Mouse (Mus musculus): ENCODE measurements around the gene Hba-x. TPM values are rescaled to one million over a fixed set of nuclear protein-coding genes. Genes with fewer than 3 reads are reported as not detected.

Gene Hba-x
- polyA plus RNA-seq, 1 experiment from 2014 or later: 2,528 TPM

DNA sequence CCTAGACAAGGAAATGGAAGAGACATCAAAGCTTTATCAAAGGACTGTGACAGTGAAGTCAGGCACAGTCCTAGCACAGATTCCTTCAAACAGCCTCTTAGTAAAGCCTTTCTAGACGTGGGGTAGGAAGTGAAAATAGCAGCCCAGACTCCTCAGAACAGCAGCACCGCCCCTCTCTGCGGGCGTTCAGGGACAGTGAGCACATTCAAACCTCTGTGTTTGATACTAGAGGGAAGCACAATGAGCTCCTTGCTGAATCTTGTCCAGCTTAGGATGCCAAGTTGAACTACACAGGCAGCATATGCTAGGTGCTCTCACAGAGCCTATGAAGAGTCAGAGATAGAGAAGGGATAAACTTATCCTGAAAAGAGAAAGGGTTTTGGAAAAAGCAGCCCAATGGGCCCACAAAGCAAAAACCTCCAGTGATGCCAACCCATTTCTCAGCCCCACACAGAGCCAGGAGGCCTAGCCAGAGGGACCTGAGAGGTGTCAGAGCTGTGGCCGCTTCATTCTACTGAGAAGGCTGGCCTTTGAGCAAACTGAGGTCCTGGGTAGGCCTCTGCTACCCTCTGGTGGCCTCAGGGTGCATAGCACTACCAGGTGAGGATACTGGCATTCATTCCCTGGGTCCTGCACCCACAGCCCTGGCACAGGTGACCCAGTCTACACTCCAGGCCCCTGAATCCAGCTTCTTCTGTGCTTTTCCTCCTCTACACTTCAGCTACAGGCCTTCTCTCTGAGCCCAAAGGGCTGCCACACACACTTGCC lies 37.9 kb upstream of the Hba-x start:
- Histone ChIP-seq H3K4me1 (no peaks in the 10 kb centered on the region), H3K27me3 (ENCODE audit: low read depth, poor library complexity, severe bottlenecking) (no peaks in the 10 kb centered on the region), H3K9me3 (replicated peaks) (no peaks in the 10 kb centered on the region), H3K4me3 (no peak overlapping the region), H3K27ac (no peak overlapping the region), H3K36me3 (peaks cover 95% of the 10 kb centered on the region)
- peak; percentile 73 for DNase-seq (ENCODE audit: low spot score)
- 65% methylated on average over 5 of the region's 5 CpGs for WGBS

DNA sequence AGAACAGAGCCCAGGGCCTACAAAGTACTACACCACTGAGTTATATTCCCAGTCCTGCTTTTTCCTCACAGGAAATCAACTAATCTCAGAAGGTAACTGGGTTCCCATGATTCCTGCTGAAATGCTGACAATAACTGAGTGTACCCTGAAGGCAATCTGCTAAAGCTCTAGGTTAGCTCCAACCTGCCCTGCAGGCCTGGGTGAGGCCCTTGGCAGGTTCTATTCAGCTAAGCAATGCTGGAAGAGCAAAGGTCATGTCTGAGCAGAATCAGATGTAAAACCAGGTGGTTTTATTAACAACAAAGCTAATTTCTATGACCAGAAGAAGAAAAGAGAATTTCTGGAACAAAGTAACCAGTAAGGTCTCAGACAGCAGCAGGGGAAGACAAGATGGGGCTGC lies 34.8 kb upstream of the Hba-x start:
- Histone ChIP-seq H3K27me3 (ENCODE audit: low read depth, poor library complexity, severe bottlenecking) (no peaks in the 10 kb centered on the region), H3K9me3 (replicated peaks) (no peaks in the 10 kb centered on the region), H3K27ac (no peak overlapping the region), H3K36me3 (peaks cover 90% of the 10 kb centered on the region), H3K4me1 (no peaks in the 10 kb centered on the region), H3K4me3 (no peak overlapping the region)
- no peak for DNase-seq (ENCODE audit: low spot score)

DNA sequence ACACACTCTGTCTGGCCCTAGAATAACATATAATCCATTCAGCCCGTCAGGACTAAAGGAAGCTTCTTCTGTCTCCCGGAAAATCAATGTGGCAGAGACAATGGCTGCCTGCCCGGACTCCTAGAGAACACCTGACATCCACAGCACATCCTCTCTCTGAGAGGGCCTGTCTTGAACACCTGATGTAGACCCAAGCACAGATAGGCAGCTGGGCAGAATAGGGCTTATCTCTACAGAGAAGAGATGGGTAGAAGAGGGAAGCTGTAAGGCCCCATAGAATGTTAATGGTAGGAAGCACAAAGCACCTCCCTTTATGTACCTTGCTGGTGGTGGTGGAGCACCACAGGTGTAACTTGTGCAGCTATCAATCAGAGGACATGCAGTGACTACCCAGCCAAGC lies 34.0 kb upstream of the Hba-x start:
- 95% methylated on average over 3 of the region's 3 CpGs for WGBS
- H3K4me1 ChIP-seq: no peaks in the 10 kb centered on the region
- no peak overlapping the region for H3K27ac ChIP-seq
- H3K36me3 ChIP-seq: peaks cover 90% of the 10 kb centered on the region
- no peaks in the 10 kb centered on the region for H3K9me3 ChIP-seq (replicated peaks)
- no peak overlapping the region for H3K4me3 ChIP-seq
- no peak for DNase-seq (ENCODE audit: low spot score)
- no peaks in the 10 kb centered on the region for H3K27me3 ChIP-seq (ENCODE audit: low read depth, poor library complexity, severe bottlenecking)

DNA sequence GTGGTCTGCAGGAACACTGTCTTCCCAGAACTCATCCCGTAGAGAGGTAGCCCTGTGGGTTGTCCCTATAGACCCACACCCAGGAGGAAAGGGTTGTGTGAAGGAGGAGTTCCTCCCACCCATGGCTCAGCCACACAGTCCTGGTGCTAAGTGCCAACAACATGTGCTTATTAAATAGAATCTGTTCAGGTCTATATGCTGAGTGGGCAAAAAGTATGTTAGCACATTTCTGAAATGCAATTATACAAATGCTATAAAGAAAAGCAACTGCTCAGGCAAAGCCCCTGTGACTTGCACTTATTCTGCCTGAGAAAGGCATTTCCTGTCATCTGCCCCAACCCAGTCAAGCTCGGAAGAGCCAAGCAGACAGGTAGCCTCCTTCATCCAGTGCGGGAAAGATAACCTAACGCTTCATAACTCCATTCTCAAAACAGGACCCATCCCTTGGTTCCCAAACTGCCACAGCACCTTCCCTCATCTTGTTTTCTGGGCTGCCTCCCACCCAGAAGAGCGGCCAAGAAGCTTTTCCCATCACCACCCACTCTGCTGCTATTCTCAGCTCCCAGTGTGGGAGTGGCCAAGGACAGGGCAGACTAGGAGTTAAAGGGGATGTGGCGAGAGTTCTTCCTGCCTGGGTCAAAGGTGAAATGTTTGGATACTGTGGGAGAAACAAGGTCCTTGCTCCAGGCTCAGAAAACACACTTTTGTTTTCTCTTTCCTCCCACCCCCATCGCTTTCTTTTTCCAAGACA lies 32.8 kb upstream of the Hba-x start:
- H3K27me3 ChIP-seq (ENCODE audit: low read depth, poor library complexity, severe bottlenecking): no peaks in the 10 kb centered on the region
- no peaks in the 10 kb centered on the region for H3K9me3 ChIP-seq (replicated peaks)
- no peak overlapping the region for H3K4me3 ChIP-seq
- no peaks in the 10 kb centered on the region for H3K4me1 ChIP-seq
- no peak for DNase-seq (ENCODE audit: low spot score)
- peaks cover 92% of the 10 kb centered on the region for H3K36me3 ChIP-seq
- WGBS: 77% methylated on average over 7 of the region's 7 CpGs
- H3K27ac ChIP-seq: no peak overlapping the region; the same call in 1 of the 2 replicates

DNA sequence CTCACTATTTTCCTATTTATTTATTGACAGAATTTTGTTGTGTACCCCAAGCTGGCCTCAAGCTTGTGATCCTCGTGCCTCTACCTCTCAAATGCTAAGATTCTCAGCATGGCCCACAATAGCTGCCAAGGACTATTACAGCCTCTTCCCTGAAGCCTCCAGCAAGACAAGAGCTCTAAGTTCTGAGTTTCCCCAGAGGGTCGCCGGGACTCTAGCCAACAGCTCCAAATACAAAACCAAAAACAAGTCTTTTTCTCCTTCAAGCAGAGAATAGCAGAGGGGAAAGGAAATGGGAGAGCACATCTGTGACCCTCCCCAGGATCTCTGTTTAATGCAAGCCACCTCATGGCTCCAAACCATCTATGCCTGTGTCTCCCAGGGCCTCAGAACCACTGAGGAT lies 32.1 kb upstream of the Hba-x start:
- Histone ChIP-seq H3K36me3 (peaks cover 94% of the 10 kb centered on the region), H3K27me3 (ENCODE audit: low read depth, poor library complexity, severe bottlenecking) (no peaks in the 10 kb centered on the region), H3K4me3 (no peak overlapping the region), H3K27ac (no peak overlapping the region; the same call in 1 of the 2 replicates), H3K9me3 (replicated peaks) (no peaks in the 10 kb centered on the region), H3K4me1 (no peaks in the 10 kb centered on the region)
- WGBS: 87% methylated on average over 3 of the region's 3 CpGs
- no peak for DNase-seq (ENCODE audit: low spot score)

DNA sequence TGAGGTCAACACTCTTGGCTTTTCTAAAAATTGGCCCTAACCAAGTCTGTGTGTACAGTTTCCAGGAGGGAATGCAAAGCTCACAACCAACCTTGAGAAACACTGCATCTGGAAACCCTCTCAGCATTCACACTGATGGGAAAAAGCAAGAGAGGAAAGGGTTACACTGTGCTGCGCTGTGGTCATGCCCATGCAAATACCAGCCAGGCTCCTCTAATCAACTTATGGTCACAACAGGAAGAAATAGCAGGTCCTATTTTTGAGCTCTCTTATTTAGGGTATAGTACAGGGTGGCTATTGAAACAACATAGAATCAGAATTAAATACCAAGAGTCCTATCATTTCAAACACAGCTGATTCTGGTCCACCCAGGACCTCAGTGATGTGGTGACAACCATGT lies 31.6 kb upstream of the Hba-x start:
- no peak for DNase-seq (ENCODE audit: low spot score)
- Histone ChIP-seq H3K27me3 (ENCODE audit: low read depth, poor library complexity, severe bottlenecking) (no peaks in the 10 kb centered on the region), H3K4me1 (no peaks in the 10 kb centered on the region), H3K9me3 (replicated peaks) (no peaks in the 10 kb centered on the region), H3K4me3 (no peak overlapping the region), H3K27ac (no peak overlapping the region), H3K36me3 (peaks cover 95% of the 10 kb centered on the region)
- WGBS: 94% methylated on average over 1 of the region's 1 CpGs

DNA sequence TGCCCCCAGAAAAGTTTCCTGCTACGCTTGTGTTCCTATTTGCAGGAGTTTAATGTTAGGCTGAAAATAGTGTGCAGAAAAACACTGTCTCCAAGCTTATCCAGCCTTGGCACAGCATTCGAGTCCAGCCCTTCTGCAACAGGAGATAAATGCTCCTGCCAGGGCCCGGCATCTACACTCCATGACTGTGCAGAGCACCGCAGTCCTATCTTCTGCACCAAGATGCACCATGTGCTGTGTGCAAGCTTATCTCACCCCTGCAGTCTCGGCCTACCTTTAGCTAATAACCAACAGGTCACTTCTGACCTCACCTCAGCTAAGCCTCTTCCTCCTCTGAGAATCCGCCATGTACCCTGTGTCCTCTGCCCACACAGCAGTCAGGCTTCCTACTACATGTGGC lies 30.6 kb upstream of the Hba-x start:
- Histone ChIP-seq H3K27me3 (ENCODE audit: low read depth, poor library complexity, severe bottlenecking) (no peaks in the 10 kb centered on the region), H3K4me3 (no peak overlapping the region), H3K36me3 (peaks cover 95% of the 10 kb centered on the region), H3K4me1 (no peaks in the 10 kb centered on the region), H3K9me3 (replicated peaks) (no peaks in the 10 kb centered on the region), H3K27ac (no peak overlapping the region)
- 94% methylated on average over 6 of the region's 6 CpGs for WGBS
- no peak for DNase-seq (ENCODE audit: low spot score)

DNA sequence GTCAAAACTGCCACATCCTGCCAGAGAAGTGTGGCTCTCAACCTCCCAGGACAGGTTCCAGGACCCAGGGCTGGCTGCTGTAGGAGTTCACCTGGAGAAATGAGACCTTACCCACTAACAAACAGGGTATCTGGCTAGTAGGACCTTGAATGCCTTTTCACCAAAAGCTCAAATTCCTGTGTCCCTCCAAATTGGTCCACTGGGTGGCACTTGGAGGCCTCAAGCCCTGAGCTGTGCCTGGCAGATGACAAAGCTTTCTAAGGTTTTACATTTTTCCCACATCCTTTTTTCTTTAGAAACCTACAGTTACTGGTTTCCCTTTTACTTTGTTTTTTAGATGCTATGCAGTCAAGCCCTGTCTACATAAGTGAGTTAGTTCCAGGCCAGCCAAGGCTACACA lies 29.1 kb upstream of the Hba-x start:
- Histone ChIP-seq H3K4me1 (no peaks in the 10 kb centered on the region), H3K36me3 (peaks cover 94% of the 10 kb centered on the region), H3K4me3 (no peak overlapping the region), H3K27me3 (ENCODE audit: low read depth, poor library complexity, severe bottlenecking) (no peaks in the 10 kb centered on the region), H3K27ac (no peak overlapping the region), H3K9me3 (replicated peaks) (no peaks in the 10 kb centered on the region)
- no peak for DNase-seq (ENCODE audit: low spot score)

DNA sequence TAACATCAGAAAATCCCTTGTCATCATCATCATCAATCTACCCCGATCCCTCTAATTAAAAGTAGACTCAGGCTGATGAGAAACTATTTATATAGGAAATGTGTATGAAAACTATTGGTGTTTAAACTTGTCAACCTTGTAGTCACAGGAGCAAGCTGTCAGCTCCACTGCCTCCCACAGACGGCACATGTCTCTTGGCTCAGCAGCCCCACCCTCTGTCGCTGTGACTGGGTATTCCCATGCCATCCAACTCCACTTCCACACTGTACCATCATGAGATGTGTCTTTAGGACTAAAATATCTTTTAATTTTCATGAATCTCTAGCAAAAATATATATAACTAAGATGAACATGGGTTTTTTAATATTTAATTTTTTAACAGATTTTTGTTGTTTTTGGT lies 27.9 kb upstream of the Hba-x start:
- H3K27me3 ChIP-seq (ENCODE audit: low read depth, poor library complexity, severe bottlenecking): no peaks in the 10 kb centered on the region
- no peak overlapping the region for H3K4me3 ChIP-seq
- no peak for DNase-seq (ENCODE audit: low spot score)
- H3K36me3 ChIP-seq: peaks cover 95% of the 10 kb centered on the region
- no peaks in the 10 kb centered on the region for H3K9me3 ChIP-seq (replicated peaks)
- WGBS: 87% methylated on average over 3 of the region's 3 CpGs
- no peak overlapping the region for H3K27ac ChIP-seq
- H3K4me1 ChIP-seq: no peaks in the 10 kb centered on the region

DNA sequence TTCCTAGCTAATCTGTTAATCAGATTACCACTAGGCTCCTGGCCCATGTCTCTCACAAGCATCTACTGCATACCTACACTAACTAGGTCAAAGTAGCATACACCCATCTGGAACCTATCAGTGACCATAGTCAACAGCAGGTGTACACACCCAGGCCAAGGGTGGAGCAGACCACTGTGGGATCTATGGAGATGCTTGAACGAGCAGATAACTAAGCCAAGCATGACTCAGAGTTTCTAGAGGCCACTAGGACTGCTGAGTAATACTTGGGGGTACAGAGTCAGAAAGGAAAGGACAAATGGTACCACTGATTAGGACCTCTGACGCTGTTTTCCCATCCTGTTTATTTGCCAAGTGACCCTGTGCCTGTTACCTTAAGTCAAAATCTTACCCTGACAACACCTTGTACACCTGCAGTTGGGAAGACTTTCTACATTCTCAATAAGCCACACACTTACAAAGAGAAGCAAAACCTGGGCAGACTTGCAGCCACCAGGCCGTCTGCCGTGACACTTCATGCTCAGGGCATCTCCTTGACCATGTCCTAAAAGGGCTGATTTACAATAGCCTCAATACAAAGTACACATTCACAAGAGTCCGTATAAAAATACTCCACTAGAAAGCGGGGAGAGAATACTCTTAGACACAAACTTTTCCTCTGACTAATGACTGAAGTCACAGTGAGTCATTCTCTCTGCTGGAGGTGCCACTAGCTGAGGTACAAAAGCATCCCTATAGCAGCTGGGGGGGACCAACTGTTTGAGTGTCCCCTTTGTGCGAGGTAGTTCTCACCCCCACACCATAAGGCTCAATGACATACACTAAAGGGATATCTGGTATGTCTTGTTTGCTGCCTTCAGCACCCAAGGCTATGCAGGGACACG lies 25.1 kb upstream of the Hba-x start:
- no peaks in the 10 kb centered on the region for H3K27me3 ChIP-seq (ENCODE audit: low read depth, poor library complexity, severe bottlenecking)
- 89% methylated on average over 8 of the region's 8 CpGs for WGBS
- H3K36me3 ChIP-seq: peaks cover 94% of the 10 kb centered on the region
- H3K4me3 ChIP-seq: no peak overlapping the region
- DNase-seq (ENCODE audit: low spot score): no peak
- no peaks in the 10 kb centered on the region for H3K4me1 ChIP-seq
- H3K9me3 ChIP-seq (replicated peaks): no peaks in the 10 kb centered on the region
- no peak overlapping the region for H3K27ac ChIP-seq

DNA sequence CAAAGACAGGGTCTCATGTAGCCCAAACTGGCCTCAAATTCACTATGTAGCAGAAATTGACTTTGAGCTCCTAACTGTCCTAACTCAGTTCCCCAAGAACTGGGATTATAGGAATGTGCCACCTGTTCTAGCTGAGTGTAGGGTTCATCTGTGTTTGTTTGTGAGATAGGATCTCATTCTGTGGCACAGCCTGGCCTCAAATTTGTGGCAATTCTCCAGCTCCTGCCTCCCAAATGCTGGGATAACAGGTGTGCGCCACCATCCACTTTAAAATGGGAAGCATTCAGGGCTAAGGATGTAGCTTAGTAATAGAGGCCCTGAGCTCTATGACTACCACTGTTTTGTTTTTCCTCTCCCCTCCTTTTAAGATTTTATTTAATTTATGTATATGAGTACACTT lies 23.1 kb upstream of the Hba-x start:
- H3K36me3 ChIP-seq: peaks cover 83% of the 10 kb centered on the region
- H3K9me3 ChIP-seq (replicated peaks): no peaks in the 10 kb centered on the region
- no peak overlapping the region for H3K27ac ChIP-seq
- H3K27me3 ChIP-seq (ENCODE audit: low read depth, poor library complexity, severe bottlenecking): no peaks in the 10 kb centered on the region
- no peak overlapping the region for H3K4me3 ChIP-seq
- DNase-seq (ENCODE audit: low spot score): no peak
- 100% methylated on average over 1 of the region's 1 CpGs for WGBS
- no peaks in the 10 kb centered on the region for H3K4me1 ChIP-seq

DNA sequence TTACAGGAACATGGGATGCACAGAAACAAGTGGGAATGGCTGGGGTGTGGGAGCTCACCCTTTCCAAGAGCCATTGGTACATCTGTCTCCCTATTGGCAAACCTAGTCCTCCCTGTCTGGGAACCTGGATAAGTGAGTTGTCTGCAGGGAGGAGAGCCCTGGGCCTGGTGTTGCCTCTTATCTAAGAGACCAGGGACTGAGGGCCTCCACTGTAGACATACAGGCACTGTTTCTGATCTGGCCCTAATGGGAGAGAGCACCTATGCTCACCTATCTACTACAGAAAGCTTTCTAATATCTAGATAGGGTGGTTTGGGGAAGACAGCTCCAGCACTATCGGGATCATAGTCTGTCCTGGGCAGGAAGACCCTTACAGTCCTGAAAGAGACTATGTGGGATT lies 20.1 kb upstream of the Hba-x start:
- no peak overlapping the region for H3K4me3 ChIP-seq
- DNase-seq (ENCODE audit: low spot score): no peak
- no peaks in the 10 kb centered on the region for H3K27me3 ChIP-seq (ENCODE audit: low read depth, poor library complexity, severe bottlenecking)
- peaks cover 80% of the 10 kb centered on the region for H3K36me3 ChIP-seq
- no peaks in the 10 kb centered on the region for H3K4me1 ChIP-seq
- WGBS: 92% methylated on average over 1 of the region's 1 CpGs
- no peaks in the 10 kb centered on the region for H3K9me3 ChIP-seq (replicated peaks)
- no peak overlapping the region for H3K27ac ChIP-seq

DNA sequence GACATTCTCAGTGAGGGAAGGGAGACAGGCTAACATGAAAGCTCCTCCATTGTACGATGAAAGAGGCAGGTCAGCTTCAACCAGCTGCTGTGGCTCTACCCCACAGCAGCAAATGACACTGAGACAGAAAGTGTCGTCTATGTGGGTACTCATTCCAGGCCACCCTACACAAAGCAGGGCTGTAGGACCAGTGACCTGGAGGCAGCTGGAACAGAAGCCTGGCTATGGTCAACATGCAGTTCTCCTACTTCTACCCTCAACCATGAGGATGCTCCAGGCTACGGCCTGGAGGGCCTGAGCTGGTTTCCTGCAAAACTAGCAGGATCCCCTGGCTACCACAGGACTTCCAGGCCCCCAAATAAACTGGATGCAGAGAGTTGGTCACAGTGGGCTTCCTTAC lies 19.6 kb upstream of the Hba-x start:
- peaks cover 78% of the 10 kb centered on the region for H3K36me3 ChIP-seq
- H3K27me3 ChIP-seq (ENCODE audit: low read depth, poor library complexity, severe bottlenecking): no peaks in the 10 kb centered on the region
- 89% methylated on average over 3 of the region's 3 CpGs for WGBS
- peak overlapping the region; percentile 25; the same call in 1 of the 2 replicates for H3K27ac ChIP-seq
- H3K9me3 ChIP-seq (replicated peaks): no peaks in the 10 kb centered on the region
- H3K4me1 ChIP-seq: no peaks in the 10 kb centered on the region
- H3K4me3 ChIP-seq: no peak overlapping the region
- DNase-seq (ENCODE audit: low spot score): no peak

All from limb, embryonic 10.5 days (tissue).